Mouse (Mus musculus) left cerebral cortex, adult 6 months (tissue): ENCODE results near the gene Atp6v1fnb. TPM values are rescaled to one million over a fixed set of nuclear protein-coding genes. Genes with fewer than 3 reads are reported as not detected.

Experiments
- long read RNA-seq, 2 experiments: library from polyadenylated mRNA; unstranded; transcript quantifications; one replicate each; pipeline ENCODE4 v2.0.0; 2019 to 2020
- polyA plus RNA-seq: library from polyadenylated mRNA; unstranded; fragments of <200 nt; fragmentation: Nextera tagmentation; gene quantifications from 2 replicates; pipeline ENCODE4 v1.2.3, GENCODE M21; 2021

The Atp6v1fnb gene
- polyA plus RNA-seq = not detected in 2 replicates
- long read RNA-seq, experiment 1 = 0 reads
- long read RNA-seq, experiment 2 = 0 reads

GRCm38 (mm10) chr6:29471137-29471536, at the start of gene Atp6v1fnb:
TSS of gene Atp6v1fnb (plus strand) at chr6:29471437.

GRCm38 (mm10) chr6:29433038-29433803, 38.0 kb upstream of the Atp6v1fnb start, which contains the start of gene Flnc:
TSS of gene Flnc (plus strand) at chr6:29433256.

GRCm38 (mm10) chr6:29467583-29468354, 3.5 kb upstream of the Atp6v1fnb start, which contains the start of gene Atp6v1f:
TSS of gene Atp6v1f (plus strand) at chr6:29467718.

GRCm38 (mm10) chr6:29507447-29508309, 36.4 kb downstream of the Atp6v1fnb start, which contains the start of gene Kcp:
TSS of gene Kcp (minus strand) at chr6:29507952.

Other genes with a start within 250 kb of the Atp6v1fnb start
- gene Hilpda, start 198.9 kb upstream of the Atp6v1fnb start, polyA plus RNA-seq = 19.4 and 21.0 TPM in 2 replicates
- 0.31 and 0.34 TPM in 2 replicates for gene Fam71f2, start 191.8 kb upstream of the Atp6v1fnb start, polyA plus RNA-seq
- gene Fam71f1, start 152.3 kb upstream of the Atp6v1fnb start, polyA plus RNA-seq = not detected in 2 replicates
- gene Calu, start 123.4 kb upstream of the Atp6v1fnb start, polyA plus RNA-seq = 26.4 and 32.2 TPM in 2 replicates
- gene Opn1sw, start 83.0 kb upstream of the Atp6v1fnb start, polyA plus RNA-seq = 0.09 and 0.18 TPM in 2 replicates
- gene Ccdc136, start 75.1 kb upstream of the Atp6v1fnb start, polyA plus RNA-seq = 26.1 and 97.9 TPM in 2 replicates
- 0.12 and 0.74 TPM in 2 replicates for gene Flnc, start 38.2 kb upstream of the Atp6v1fnb start, polyA plus RNA-seq
- 835 and 900 TPM in 2 replicates for gene Atp6v1f, start 3.7 kb upstream of the Atp6v1fnb start, polyA plus RNA-seq
- 0.30 and 0.42 TPM in 2 replicates for gene Kcp, start 36.5 kb downstream of the Atp6v1fnb start, polyA plus RNA-seq
- 2.1 and 3.3 TPM in 2 replicates for gene Irf5, start 55.2 kb downstream of the Atp6v1fnb start, polyA plus RNA-seq
- gene Tnpo3, start 138.4 kb downstream of the Atp6v1fnb start, polyA plus RNA-seq = 22.8 and 35.0 TPM in 2 replicates
- 2.6 and 14.3 TPM in 2 replicates for gene Tspan33, start 222.8 kb downstream of the Atp6v1fnb start, polyA plus RNA-seq